Mouse (Mus musculus) embryo, embryonic 10 days (tissue): ENCODE data around the gene Grb14.

ENCODE experiments used
- DNase-seq: peaks from one replicate; pipeline ENCODE4 v3.0.0-alpha.2; 2015; ENCODE audit warnings: low spot score

Grb14 gene

GRCm38 (mm10) chr2:64974549-64974948, 50.2 kb downstream of the Grb14 start:
- DNase-seq = no peak

GRCm38 (mm10) chr2:64973819-64974441, 50.9 kb downstream of the Grb14 start:
- no peak for DNase-seq

- no peak for DNase-seq
Observed at GRCm38 (mm10) chr2:64973125-64973524, 51.7 kb downstream of the Grb14 start.

DNA sequence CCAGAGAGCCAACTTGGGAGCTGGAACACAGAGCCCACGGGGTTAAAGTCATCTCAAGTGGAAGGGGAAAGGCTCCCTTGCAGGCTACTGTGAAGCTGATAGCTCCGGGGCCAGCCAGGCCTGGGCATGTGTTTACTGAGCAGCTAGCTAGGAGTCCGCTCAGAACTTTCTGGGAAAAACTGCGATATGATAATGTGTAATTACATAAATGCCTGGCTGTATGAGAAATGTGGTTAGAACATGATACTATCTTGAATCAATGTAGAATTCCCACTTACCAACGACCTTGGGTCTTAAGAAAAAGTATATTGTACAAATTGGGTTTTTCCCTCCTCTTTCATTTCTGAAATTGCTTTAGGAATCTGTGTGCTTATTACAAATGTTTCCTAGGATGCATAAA, 53.0 kb downstream of the Grb14 start:
- DNase-seq = no peak

GRCm38 (mm10) chr2:64970992-64971391, 53.8 kb downstream of the Grb14 start:
- peak; percentile 17 for DNase-seq

- DNase-seq = no peak
Observed at GRCm38 (mm10) chr2:64966893-64967444, 57.8 kb downstream of the Grb14 start.

DNA sequence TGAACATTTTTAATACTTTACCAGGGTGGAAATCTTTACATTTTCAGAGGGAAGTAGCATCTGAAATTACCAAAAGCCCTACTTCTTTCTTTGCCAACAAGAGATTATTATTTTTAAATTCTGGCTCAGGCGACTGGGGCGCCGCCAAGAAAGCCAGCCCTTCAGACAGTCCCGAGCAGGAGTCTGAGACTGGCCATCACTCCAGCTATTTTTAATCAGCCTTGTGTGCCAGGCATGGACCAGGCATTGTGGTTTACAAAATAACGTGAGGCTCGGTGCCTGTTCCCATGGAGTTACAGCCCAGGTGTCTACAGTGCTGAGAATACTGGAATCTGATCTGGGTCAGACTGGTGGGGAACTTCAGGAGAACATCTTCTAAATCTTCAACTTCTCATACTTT, 58.5 kb downstream of the Grb14 start:
- no peak for DNase-seq

GRCm38 (mm10) chr2:64965227-64965864, 59.4 kb downstream of the Grb14 start:
- peak; percentile 47 for DNase-seq

DNA sequence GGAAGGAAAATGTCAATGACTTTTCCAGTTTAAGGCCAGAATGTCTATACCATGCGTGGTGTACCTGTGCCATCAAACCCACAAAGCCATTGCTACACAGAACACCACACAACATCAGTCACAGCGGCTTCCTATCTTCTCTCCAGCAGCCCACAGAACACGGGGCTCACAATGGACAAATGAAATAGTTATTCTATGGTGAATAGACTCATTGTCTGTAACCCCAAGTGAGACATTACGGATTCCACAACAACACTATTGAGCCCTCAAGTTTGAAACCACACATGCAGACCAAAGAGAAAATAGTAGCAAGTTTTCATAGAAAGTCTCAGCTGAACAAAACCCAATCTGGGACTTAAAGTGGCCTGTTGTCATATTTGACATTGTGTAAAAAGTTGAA, 62.6 kb downstream of the Grb14 start:
- DNase-seq = no peak

- no peak for DNase-seq
Observed at GRCm38 (mm10) chr2:64961381-64961780, 63.4 kb downstream of the Grb14 start.

DNA sequence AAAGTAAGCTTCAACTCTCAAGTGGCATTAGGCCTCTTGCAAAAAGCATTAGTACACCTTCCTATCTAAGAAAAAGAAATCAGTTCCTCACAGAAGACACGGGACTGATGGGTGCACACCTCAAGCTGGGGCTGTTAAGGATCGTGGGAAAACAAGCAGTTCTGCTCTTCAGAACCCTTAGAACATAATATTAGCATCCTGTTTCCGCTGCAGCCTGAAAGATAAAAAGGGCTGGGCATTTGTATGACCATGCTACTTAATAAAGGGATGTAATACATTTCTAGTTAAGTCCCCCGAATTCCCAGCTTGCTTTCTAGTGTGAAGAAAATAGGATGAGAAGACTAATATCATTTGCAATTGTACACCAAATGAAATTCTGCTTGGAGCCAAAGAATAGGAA, 65.1 kb downstream of the Grb14 start:
- no peak for DNase-seq

GRCm38 (mm10) chr2:64955441-64955840, 69.3 kb downstream of the Grb14 start:
- no peak for DNase-seq

GRCm38 (mm10) chr2:64949210-64949609, 75.6 kb downstream of the Grb14 start:
- DNase-seq = no peak

GRCm38 (mm10) chr2:64948418-64949169, 76.2 kb downstream of the Grb14 start:
- peak; percentile 55 for DNase-seq

- DNase-seq = peak; percentile 20
Observed at GRCm38 (mm10) chr2:64947484-64947883, 77.3 kb downstream of the Grb14 start.

DNA sequence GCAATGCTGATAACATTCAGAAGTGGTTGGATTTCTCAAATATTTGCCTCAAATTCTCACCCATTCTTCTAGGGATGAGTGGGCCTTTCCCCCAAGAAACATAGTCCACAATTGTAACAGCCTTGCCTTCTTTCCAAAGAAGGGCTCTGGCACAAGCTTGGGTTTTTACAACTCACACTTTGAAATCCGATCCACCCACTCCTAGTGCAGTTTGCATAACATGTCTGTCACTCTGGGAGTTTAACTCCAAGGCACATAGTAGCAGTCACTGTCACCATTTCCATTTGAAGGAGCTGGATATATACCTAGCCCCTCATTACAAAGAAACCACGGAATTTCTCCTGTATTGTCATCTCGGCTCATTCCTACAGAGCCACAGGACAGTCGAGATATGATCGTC, 103.9 kb downstream of the Grb14 start:
- peak; percentile 49 for DNase-seq

DNA sequence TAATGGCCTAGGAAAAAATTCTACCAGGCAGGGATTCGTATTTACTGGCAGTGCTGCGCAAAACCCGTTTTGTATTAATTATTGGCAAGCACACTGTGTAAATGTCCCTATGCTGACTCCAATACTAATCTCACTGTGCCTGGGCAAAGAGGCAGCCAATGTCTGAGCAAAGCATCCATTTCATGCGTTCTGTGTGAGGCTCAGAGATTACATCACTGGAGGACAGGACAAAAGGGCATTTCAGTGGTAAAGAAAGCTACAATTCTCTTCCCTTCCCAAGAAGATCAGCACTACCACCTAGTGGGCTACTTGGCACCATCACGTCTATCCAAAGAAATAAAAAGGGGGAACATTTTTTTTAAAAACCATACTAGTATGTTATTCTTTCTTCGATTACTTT, 109.3 kb downstream of the Grb14 start:
- DNase-seq = peak; percentile 69

GRCm38 (mm10) chr2:64904877-64905276, 119.9 kb downstream of the Grb14 start:
- DNase-seq = peak; percentile 29

GRCm38 (mm10) chr2:64897844-64898243, 126.9 kb downstream of the Grb14 start:
- DNase-seq = no peak

- DNase-seq = peak; percentile 34
Observed at GRCm38 (mm10) chr2:64893233-64893632, 131.6 kb downstream of the Grb14 start.

GRCm38 (mm10) chr2:64887098-64887757, 137.6 kb downstream of the Grb14 start:
- DNase-seq = peak; percentile 38

GRCm38 (mm10) chr2:64885696-64886095, 139.1 kb downstream of the Grb14 start:
- DNase-seq = no peak
